Mouse (Mus musculus): ENCODE measurements around the gene Ivd.

DNA sequence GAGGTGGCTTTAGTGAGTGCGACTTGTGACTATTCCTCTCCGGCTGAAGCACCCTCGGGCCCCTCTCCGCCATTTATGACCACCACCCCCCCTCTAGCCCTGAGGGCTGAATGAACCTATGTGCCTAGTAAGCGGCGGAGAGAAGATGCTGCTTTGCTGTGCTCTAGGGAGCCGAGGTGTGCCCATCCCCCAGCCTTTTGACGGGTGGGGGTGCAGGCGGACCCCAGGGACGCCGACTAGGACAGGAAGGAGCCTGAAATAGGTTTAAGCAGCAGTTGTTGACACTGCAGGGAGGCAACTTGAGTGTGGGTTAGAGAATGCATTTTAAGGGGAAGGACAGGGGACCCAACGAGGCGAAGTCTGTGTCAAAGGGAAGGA, 35.1 kb downstream of the Ivd start:
- no peak for TF ChIP-seq POLR2A (IDR thresholded peaks at IDR 0.05; ENCODE audit: insufficient read depth, low read length)
- no peak for TF ChIP-seq CTCF (IDR thresholded peaks at IDR 0.05; ENCODE audit: low read depth, low read length)
